Mouse (Mus musculus): ENCODE data around the gene Gm20388. TPM values are rescaled to one million over a fixed set of nuclear protein-coding genes. Genes with fewer than 3 reads are reported as not detected.

The Gm20388 gene
- polyA plus RNA-seq, 2 experiments = 8.5 TPM; not detected in 1

DNA sequence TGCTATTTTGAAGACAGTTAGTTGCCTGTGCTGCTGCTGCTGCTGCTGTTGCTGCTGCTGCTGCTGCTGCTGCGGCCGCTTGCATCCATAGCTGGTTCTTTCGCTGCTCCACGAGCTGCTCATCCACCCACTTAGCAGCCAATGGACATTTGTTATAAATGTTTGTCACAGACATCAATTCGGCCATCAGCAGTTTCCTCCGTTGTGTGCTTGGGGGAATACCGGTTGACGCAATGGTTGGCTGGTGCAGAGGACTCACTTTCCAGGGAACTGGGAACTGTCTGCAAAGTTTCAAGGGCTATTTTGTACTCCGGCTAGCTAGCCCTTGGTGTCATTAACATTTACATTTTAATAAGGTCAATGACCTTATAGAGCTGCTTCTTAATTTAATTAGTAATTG lies 793.6 kb downstream of the Gm20388 start:
- no peak overlapping the region for H3K27ac ChIP-seq
- DNase-seq (ENCODE audit: low read depth in 3 of 3, low spot score in 3 of 3) = no peak

DNA sequence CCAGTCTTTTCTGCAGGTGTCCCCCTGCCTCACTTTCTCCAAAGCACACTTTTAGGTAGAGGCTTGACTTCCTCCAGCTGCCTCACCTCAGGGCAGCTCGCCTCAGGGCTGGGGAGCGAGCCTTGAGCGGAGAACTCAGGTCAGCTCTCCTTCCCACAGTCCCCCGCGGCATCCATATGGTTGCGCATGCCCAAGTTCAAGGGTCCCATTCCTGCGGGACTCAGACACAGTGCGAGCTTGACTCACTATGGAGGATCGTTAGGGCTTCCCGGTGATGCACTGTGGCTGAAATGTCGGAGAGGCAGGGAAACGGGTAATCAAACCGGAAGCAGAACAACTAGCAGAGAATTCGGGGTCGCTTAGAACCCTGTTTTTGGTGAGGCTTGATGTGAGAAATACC lies 794.5 kb downstream of the Gm20388 start:
- H3K4me1 ChIP-seq (replicated peaks; ENCODE audit: control insufficient read depth in 2 of 2, insufficient read depth in 2 of 2, low read length in 1 of 2) = peaks cover 0 to under 1% of the 10 kb centered on the region in 2 experiments; a peak in 1 of 4 replicates
- no peak for ATAC-seq (ENCODE audit: insufficient read depth)
- no peak overlapping the region for H3K4me3 ChIP-seq (ENCODE audit: insufficient read depth in 1 of 2, low read depth in 2 of 2, low read length in 2 of 2)
- no peak overlapping the region for H3K27ac ChIP-seq
- no peak overlapping the region for H3K4me2 ChIP-seq (ENCODE audit: low read depth)
- H3K36me3 ChIP-seq (replicated peaks; ENCODE audit: control insufficient read depth, insufficient read depth, low read depth) = no peaks in the 10 kb centered on the region
- no peaks in the 10 kb centered on the region for H3K27me3 ChIP-seq (ENCODE audit: control insufficient read depth, insufficient read depth, low read length)
- H3K9me3 ChIP-seq (ENCODE audit: control insufficient read depth, low read length) = no peaks in the 10 kb centered on the region
- no peak for DNase-seq (ENCODE audit: low read depth in 3 of 3, low spot score in 3 of 3)
- WGBS (ENCODE audit: insufficient replicate concordance) = 71% methylated on average over 15 of the region's 15 CpGs
- H3K9ac ChIP-seq (replicated peaks) = no peak overlapping the region
- no peak for TF ChIP-seq CTCF (IDR thresholded peaks at IDR 0.05; ENCODE audit: low read depth)
- TF ChIP-seq EP300 (IDR thresholded peaks at IDR 0.05; ENCODE audit: low read depth) = no peak

More for the DNA sequence above, 793.6 kb downstream of the Gm20388 start:
- H3K4me2 ChIP-seq (ENCODE audit: low read depth) = no peak overlapping the region
- H3K27me3 ChIP-seq (ENCODE audit: control insufficient read depth, insufficient read depth, low read length) = no peaks in the 10 kb centered on the region
- no peak overlapping the region for H3K9ac ChIP-seq (replicated peaks)
- 57% methylated on average over 9 of the region's 9 CpGs for WGBS (ENCODE audit: insufficient replicate concordance)
- TF ChIP-seq CTCF (IDR thresholded peaks at IDR 0.05; ENCODE audit: low read depth) (no peak), EP300 (IDR thresholded peaks at IDR 0.05; ENCODE audit: low read depth) (no peak)
- H3K4me1 ChIP-seq (replicated peaks; ENCODE audit: control insufficient read depth in 2 of 2, insufficient read depth in 2 of 2, low read length in 1 of 2) = peaks cover 0 to 5% of the 10 kb centered on the region in 2 experiments; a peak in 1 of 4 replicates
- ATAC-seq (ENCODE audit: insufficient read depth) = no peak
- H3K36me3 ChIP-seq (replicated peaks; ENCODE audit: control insufficient read depth, insufficient read depth, low read depth) = no peaks in the 10 kb centered on the region
- no peak overlapping the region for H3K4me3 ChIP-seq (ENCODE audit: insufficient read depth in 1 of 2, low read depth in 2 of 2, low read length in 2 of 2)
- no peaks in the 10 kb centered on the region for H3K9me3 ChIP-seq (ENCODE audit: control insufficient read depth, low read length)

DNA sequence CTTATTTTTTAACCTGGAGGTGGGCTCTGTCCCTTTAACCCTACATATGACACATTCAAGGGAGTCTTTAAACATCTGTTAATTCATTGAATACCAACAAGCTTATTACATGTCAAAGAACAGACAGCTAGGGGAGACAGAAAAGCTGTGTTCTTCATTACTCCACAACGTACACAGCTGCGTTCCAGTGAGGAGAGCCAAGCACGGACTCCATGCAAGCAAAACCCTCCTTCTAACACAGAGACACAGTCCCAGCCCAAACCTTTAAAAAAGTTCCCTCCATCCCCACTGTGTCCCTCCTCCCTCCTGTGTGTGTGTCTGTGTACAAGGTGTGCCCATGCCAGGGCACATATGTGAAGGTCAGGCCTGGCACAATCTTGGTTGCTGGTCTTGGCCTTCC lies 795.6 kb downstream of the Gm20388 start:
- no peak overlapping the region for H3K4me2 ChIP-seq (ENCODE audit: low read depth)
- DNase-seq (ENCODE audit: low read depth in 3 of 3, low spot score in 3 of 3) = no peak
- 67% methylated on average over 3 of the region's 3 CpGs for WGBS (ENCODE audit: insufficient replicate concordance)
- no peak overlapping the region for H3K9ac ChIP-seq (replicated peaks)
- H3K4me3 ChIP-seq (ENCODE audit: insufficient read depth in 1 of 2, low read depth in 2 of 2, low read length in 2 of 2) = no peak overlapping the region
- no peak for TF ChIP-seq EP300 (IDR thresholded peaks at IDR 0.05; ENCODE audit: low read depth)
- no peak for TF ChIP-seq CTCF (IDR thresholded peaks at IDR 0.05; ENCODE audit: low read depth)
- no peaks in the 10 kb centered on the region for H3K36me3 ChIP-seq (replicated peaks; ENCODE audit: control insufficient read depth, insufficient read depth, low read depth)
- no peaks in the 10 kb centered on the region for H3K9me3 ChIP-seq (ENCODE audit: control insufficient read depth, low read length)
- H3K27ac ChIP-seq = no peak overlapping the region
- no peaks in the 10 kb centered on the region for H3K4me1 ChIP-seq (replicated peaks; ENCODE audit: control insufficient read depth in 2 of 2, insufficient read depth in 2 of 2, low read length in 1 of 2)
- ATAC-seq (ENCODE audit: insufficient read depth) = no peak
- no peaks in the 10 kb centered on the region for H3K27me3 ChIP-seq (ENCODE audit: control insufficient read depth, insufficient read depth, low read length)

DNA sequence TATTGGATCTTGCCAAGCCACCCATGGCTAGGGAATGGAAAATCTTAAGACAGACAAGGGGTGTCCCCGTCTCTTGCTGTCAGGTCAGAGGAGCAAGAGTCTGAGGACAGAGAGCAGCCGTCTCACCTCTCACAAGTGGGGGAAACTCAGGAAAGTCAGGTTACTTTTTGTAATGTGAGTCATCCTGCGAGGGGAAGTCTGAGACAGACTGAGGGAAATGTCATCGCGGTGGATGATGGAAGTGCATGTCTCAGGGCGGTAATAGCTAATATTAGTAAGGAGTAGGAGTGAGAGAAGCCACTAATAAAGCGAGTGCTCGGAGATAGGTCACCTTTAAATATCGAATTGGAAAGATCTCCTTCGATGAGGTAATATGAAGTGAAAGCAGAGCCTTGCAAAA lies 798.5 kb downstream of the Gm20388 start:
- no peaks in the 10 kb centered on the region for H3K36me3 ChIP-seq (replicated peaks; ENCODE audit: control insufficient read depth, insufficient read depth, low read depth)
- no peaks in the 10 kb centered on the region for H3K4me1 ChIP-seq (replicated peaks; ENCODE audit: control insufficient read depth in 2 of 2, insufficient read depth in 2 of 2, low read length in 1 of 2)
- H3K9me3 ChIP-seq (ENCODE audit: control insufficient read depth, low read length) = no peaks in the 10 kb centered on the region
- no peak overlapping the region for H3K27ac ChIP-seq
- no peak overlapping the region for H3K4me2 ChIP-seq (ENCODE audit: low read depth)
- WGBS (ENCODE audit: insufficient replicate concordance) = 33% methylated on average over 10 of the region's 10 CpGs
- ATAC-seq (ENCODE audit: insufficient read depth) = no peak
- no peak overlapping the region for H3K9ac ChIP-seq (replicated peaks)
- no peak overlapping the region for H3K4me3 ChIP-seq (ENCODE audit: insufficient read depth in 1 of 2, low read depth in 2 of 2, low read length in 2 of 2)
- H3K27me3 ChIP-seq (ENCODE audit: control insufficient read depth, insufficient read depth, low read length) = no peaks in the 10 kb centered on the region
- no peak for DNase-seq (ENCODE audit: low read depth in 3 of 3, low spot score in 3 of 3)
- TF ChIP-seq EP300 (IDR thresholded peaks at IDR 0.05; ENCODE audit: low read depth) = no peak
- no peak for TF ChIP-seq CTCF (IDR thresholded peaks at IDR 0.05; ENCODE audit: low read depth)

DNA sequence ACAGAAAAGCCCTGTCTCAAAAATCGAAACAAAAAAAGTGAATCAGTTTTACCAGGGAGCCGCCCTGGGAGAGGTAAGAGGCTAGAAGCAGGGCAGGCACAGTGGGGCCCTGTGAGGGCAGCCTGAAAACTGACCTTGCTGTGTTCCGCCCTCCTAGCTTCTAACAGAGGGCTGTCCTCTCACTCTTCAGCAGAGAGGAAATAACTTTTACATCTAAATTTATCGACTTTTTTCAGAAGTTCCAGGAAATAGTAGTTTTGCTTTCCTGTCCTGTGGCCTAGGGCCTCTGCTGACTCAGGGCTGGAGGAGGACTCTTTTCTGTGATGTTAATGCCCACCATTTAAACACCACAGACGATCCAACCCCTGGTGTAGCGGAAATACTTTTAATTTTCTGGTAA lies 804.6 kb downstream of the Gm20388 start:
- Histone ChIP-seq H3K4me3 (ENCODE audit: insufficient read depth in 1 of 2, low read depth in 2 of 2, low read length in 2 of 2) (no peak overlapping the region), H3K9me3 (ENCODE audit: control insufficient read depth, low read length) (no peaks in the 10 kb centered on the region), H3K27me3 (ENCODE audit: control insufficient read depth, insufficient read depth, low read length) (no peaks in the 10 kb centered on the region), H3K4me2 (ENCODE audit: low read depth) (no peak overlapping the region), H3K36me3 (replicated peaks; ENCODE audit: control insufficient read depth, insufficient read depth, low read depth) (no peaks in the 10 kb centered on the region), H3K9ac (replicated peaks) (no peak overlapping the region), H3K4me1 (replicated peaks; ENCODE audit: control insufficient read depth in 2 of 2, insufficient read depth in 2 of 2, low read length in 1 of 2) (0 out of 4 replicates have a peak, but pooled peaks cover 0 to 3% of the 10 kb centered on the region in 2 experiments), H3K27ac (no peak overlapping the region)
- 27% methylated on average over 6 of the region's 6 CpGs for WGBS (ENCODE audit: insufficient replicate concordance)
- DNase-seq (ENCODE audit: low read depth in 3 of 3, low spot score in 3 of 3) (no peak), ATAC-seq (ENCODE audit: insufficient read depth) (no peak)
- no peak for TF ChIP-seq CTCF (IDR thresholded peaks at IDR 0.05; ENCODE audit: low read depth)
- TF ChIP-seq EP300 (IDR thresholded peaks at IDR 0.05; ENCODE audit: low read depth) = no peak

All from liver, embryonic 14.5 days (tissue).